Mouse (Mus musculus): Measurements from ENCODE around the gene Dpp6. TPM values are rescaled to one million over a fixed set of nuclear protein-coding genes. Genes with fewer than 3 reads are reported as not detected.

The Dpp6 gene
- polyA plus RNA-seq, 1 experiment = 0.01 TPM

DNA sequence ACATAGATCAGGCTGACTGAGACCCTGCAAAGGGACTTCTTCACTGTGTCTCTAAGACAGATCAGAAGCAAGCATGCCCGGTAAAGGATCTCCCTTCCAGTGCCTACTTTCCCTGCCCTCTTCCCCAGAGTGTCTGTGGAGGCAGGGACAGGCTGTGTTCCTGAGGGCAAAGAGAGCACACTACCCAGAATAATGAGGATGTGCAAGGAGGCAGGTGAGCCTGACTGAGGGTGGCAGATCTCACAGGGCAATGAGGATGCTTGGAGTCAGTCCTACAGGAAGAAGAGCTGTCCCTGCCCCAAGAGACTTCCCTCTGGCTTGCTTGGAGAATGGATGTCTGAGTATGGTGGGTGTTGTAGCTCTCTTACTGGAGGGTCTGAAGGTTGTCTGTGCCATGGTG lies 445.7 kb downstream of the Dpp6 start:
- Histone ChIP-seq H3K27me3 (ENCODE audit: control insufficient read depth, insufficient read depth, insufficient read length) (no peaks in the 10 kb centered on the region), H3K36me3 (ENCODE audit: control insufficient read depth, insufficient read depth) (no peaks in the 10 kb centered on the region), H3ac (ENCODE audit: control insufficient read depth, insufficient read length, low read depth) (no peak overlapping the region), H3K4me3 (ENCODE audit: insufficient read depth, poor library complexity, severe bottlenecking) (no peak overlapping the region), H3K79me2 (ENCODE audit: control insufficient read depth, insufficient read depth) (no peaks in the 10 kb centered on the region), H3K79me3 (ENCODE audit: low read depth) (no peaks in the 10 kb centered on the region)
- TF ChIP-seq CEBPB (IDR thresholded peaks at IDR 0.05; ENCODE audit: low read depth) = no peak
- TF ChIP-seq FOSL1 (IDR thresholded peaks at IDR 0.05; ENCODE audit: insufficient read depth, low read length, poor library complexity, severe bottlenecking) = no peak
- no peak for TF ChIP-seq USF1 (IDR thresholded peaks at IDR 0.05; ENCODE audit: low read depth)
- no peak for TF ChIP-seq CTCF (IDR thresholded peaks at IDR 0.05; ENCODE audit: control insufficient read depth, insufficient read depth, insufficient read length)
- no peak for TF ChIP-seq MAX (IDR thresholded peaks at IDR 0.05)
- TF ChIP-seq MYOD1 (IDR thresholded peaks at IDR 0.05; ENCODE audit: control insufficient read depth, insufficient read length, low read depth) = no peak
- TF ChIP-seq MYOG (IDR thresholded peaks at IDR 0.05; ENCODE audit: control insufficient read depth, extremely low read depth, insufficient read length) = no peak

DNA sequence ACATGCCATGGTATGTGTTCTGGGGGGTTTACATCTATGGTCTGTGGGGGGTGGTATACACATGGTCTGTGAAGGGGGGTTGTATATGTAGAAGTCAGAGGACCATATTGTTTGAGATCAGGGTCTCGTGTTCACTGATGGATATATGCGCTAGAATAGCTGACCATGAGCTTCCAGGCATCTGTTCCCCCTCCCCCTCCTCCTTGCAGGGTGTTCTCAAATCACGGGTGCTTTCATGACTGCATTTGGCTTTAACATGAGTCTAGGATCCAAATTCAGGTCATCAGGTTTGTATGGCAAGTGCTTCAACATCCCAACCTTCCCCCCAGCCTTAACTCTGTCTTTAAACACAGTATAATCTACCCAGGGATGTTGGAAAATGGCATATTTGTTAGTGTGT lies 448.3 kb downstream of the Dpp6 start:
- Histone ChIP-seq H3K79me3 (ENCODE audit: low read depth) (no peaks in the 10 kb centered on the region), H3K79me2 (ENCODE audit: control insufficient read depth, insufficient read depth) (no peaks in the 10 kb centered on the region), H3K36me3 (ENCODE audit: control insufficient read depth, insufficient read depth) (no peaks in the 10 kb centered on the region), H3K4me3 (ENCODE audit: insufficient read depth, poor library complexity, severe bottlenecking) (no peak overlapping the region), H3ac (ENCODE audit: control insufficient read depth, insufficient read length, low read depth) (no peak overlapping the region), H3K27me3 (ENCODE audit: control insufficient read depth, insufficient read depth, insufficient read length) (no peaks in the 10 kb centered on the region)
- no peak for TF ChIP-seq MAX (IDR thresholded peaks at IDR 0.05)
- no peak for TF ChIP-seq USF1 (IDR thresholded peaks at IDR 0.05; ENCODE audit: low read depth)

DNA sequence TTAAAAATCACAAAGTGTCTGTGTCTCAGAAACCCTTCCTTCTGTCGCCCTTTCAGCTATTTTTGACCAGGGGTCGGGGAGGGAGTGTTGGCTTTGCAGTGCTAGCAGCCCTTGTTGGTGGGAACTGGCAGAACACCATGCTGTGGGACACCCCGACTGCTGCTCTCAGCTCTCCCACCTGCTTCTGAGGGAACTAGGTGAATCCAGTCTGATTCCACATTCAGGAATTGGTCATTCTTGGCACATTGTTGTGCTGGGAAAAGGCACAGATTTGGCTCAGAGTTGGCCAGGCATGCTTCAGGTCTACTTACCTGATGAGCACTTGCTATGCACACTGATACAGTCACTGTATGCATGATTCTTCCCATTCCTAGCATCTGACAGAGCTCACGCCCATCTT lies 454.3 kb downstream of the Dpp6 start:
- H3K79me2 ChIP-seq (ENCODE audit: control insufficient read depth, insufficient read depth) = no peaks in the 10 kb centered on the region
- H3K36me3 ChIP-seq (ENCODE audit: control insufficient read depth, insufficient read depth) = no peaks in the 10 kb centered on the region
- no peaks in the 10 kb centered on the region for H3K79me3 ChIP-seq (ENCODE audit: low read depth)
- no peak for TF ChIP-seq MYOG (IDR thresholded peaks at IDR 0.05; ENCODE audit: control insufficient read depth, extremely low read depth, insufficient read length)
- no peak for TF ChIP-seq MAX (IDR thresholded peaks at IDR 0.05)
- TF ChIP-seq MYOD1 (IDR thresholded peaks at IDR 0.05; ENCODE audit: control insufficient read depth, insufficient read length, low read depth) = no peak
- no peak for TF ChIP-seq CTCF (IDR thresholded peaks at IDR 0.05; ENCODE audit: control insufficient read depth, insufficient read depth, insufficient read length)
- no peak for TF ChIP-seq USF1 (IDR thresholded peaks at IDR 0.05; ENCODE audit: low read depth)
- TF ChIP-seq CEBPB (IDR thresholded peaks at IDR 0.05; ENCODE audit: low read depth) = no peak
- no peak for TF ChIP-seq FOSL1 (IDR thresholded peaks at IDR 0.05; ENCODE audit: insufficient read depth, low read length, poor library complexity, severe bottlenecking)
- H3K4me3 ChIP-seq (ENCODE audit: insufficient read depth, poor library complexity, severe bottlenecking) = no peak overlapping the region
- no peaks in the 10 kb centered on the region for H3K27me3 ChIP-seq (ENCODE audit: control insufficient read depth, insufficient read depth, insufficient read length)
- H3ac ChIP-seq (ENCODE audit: control insufficient read depth, insufficient read length, low read depth) = no peak overlapping the region

DNA sequence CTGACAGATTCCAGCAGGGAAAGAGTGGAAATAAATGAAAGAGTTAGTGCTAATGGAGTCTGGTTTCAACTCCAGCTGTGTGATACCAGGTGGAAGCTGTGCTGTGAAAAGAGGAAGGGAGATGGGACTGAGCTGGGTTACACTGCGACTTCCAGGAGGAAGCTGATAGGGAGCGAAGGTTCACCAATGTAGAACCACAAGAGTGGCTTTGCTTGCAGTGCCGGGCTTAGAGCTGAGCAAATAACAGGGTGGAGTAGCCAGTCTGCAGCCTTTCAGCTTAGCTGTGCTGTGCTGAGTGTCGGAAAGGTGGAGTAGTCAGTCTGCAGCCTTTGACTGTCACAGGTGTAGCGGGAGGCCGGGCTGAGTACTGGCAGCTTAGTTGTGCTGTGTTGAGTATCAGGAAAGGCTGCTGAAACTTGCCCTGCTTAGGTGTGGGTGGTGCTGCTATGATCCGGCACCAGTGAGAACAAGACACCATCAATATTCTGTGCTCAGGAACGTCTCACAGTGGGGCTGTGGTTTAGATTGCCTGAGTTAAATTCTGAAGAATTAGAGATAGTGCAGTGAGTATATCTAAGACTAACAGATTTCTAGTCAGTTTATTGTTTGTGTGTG lies 457.9 kb downstream of the Dpp6 start:
- Histone ChIP-seq H3ac (ENCODE audit: control insufficient read depth, insufficient read length, low read depth) (no peak overlapping the region), H3K79me2 (ENCODE audit: control insufficient read depth, insufficient read depth) (no peaks in the 10 kb centered on the region), H3K27me3 (ENCODE audit: control insufficient read depth, insufficient read depth, insufficient read length) (no peaks in the 10 kb centered on the region), H3K36me3 (ENCODE audit: control insufficient read depth, insufficient read depth) (no peaks in the 10 kb centered on the region), H3K4me3 (ENCODE audit: insufficient read depth, poor library complexity, severe bottlenecking) (no peak overlapping the region), H3K79me3 (ENCODE audit: low read depth) (no peaks in the 10 kb centered on the region)
- no peak for TF ChIP-seq CTCF (IDR thresholded peaks at IDR 0.05; ENCODE audit: control insufficient read depth, insufficient read depth, insufficient read length)
- no peak for TF ChIP-seq USF1 (IDR thresholded peaks at IDR 0.05; ENCODE audit: low read depth)
- TF ChIP-seq CEBPB (IDR thresholded peaks at IDR 0.05; ENCODE audit: low read depth) = no peak
- TF ChIP-seq MYOG (IDR thresholded peaks at IDR 0.05; ENCODE audit: control insufficient read depth, extremely low read depth, insufficient read length) = no peak
- no peak for TF ChIP-seq MYOD1 (IDR thresholded peaks at IDR 0.05; ENCODE audit: control insufficient read depth, insufficient read length, low read depth)
- no peak for TF ChIP-seq MAX (IDR thresholded peaks at IDR 0.05)
- TF ChIP-seq FOSL1 (IDR thresholded peaks at IDR 0.05; ENCODE audit: insufficient read depth, low read length, poor library complexity, severe bottlenecking) = no peak

DNA sequence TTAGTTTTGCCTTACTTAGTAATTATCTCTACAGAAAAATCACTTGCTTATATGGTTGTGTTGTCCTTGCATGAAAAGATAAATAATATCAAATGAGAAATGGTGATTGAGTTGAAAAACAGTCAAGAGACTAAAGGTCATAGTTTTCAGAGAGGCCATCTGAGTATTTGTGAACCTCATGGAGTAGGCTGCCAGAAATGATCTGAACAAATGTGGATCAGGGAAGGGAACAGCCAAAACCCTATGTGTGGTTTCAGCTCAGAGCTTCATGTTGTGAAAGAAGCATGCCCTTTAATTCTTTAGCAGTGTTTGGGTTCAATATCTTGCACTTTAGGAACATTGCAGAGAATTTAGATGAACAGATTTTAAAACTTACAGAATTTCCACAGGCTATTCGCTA lies 458.9 kb downstream of the Dpp6 start:
- no peaks in the 10 kb centered on the region for H3K36me3 ChIP-seq (ENCODE audit: control insufficient read depth, insufficient read depth)
- no peaks in the 10 kb centered on the region for H3K27me3 ChIP-seq (ENCODE audit: control insufficient read depth, insufficient read depth, insufficient read length)

DNA sequence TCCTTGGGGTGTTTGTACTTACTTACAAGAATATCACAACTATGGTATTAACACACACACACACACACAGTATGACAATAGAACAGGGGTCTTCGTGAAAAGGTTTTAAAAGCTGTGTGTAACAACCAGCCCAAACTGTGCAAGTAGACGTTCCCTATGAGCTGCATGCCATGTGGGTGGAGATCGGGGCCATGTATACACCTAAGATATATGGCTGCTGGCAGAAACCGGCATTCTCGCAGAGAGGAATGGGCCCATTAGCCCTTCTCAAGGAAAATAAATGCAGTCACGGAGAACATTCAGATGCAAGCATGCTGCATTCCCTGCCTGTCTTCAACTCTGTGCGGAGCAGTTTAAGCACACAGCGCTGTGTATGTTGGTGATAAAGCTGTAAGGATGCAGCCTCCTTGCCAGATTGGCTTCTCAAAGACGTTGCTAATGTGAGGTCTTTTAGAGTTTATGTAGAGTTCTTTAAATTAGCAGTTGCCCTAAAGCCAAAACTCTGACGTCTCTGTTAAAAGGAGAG lies 461.2 kb downstream of the Dpp6 start:
- H3K27me3 ChIP-seq (ENCODE audit: control insufficient read depth, insufficient read depth, insufficient read length) = no peaks in the 10 kb centered on the region
- H3K79me2 ChIP-seq (ENCODE audit: control insufficient read depth, insufficient read depth) = no peaks in the 10 kb centered on the region
- TF ChIP-seq USF1 (IDR thresholded peaks at IDR 0.05; ENCODE audit: low read depth) (no peak), MAX (IDR thresholded peaks at IDR 0.05) (no peak), MYOG (IDR thresholded peaks at IDR 0.05; ENCODE audit: control insufficient read depth, extremely low read depth, insufficient read length) (no peak), CTCF (IDR thresholded peaks at IDR 0.05; ENCODE audit: control insufficient read depth, insufficient read depth, insufficient read length) (no peak), CEBPB (IDR thresholded peaks at IDR 0.05; ENCODE audit: low read depth) (no peak), MYOD1 (IDR thresholded peaks at IDR 0.05; ENCODE audit: control insufficient read depth, insufficient read length, low read depth) (no peak), FOSL1 (IDR thresholded peaks at IDR 0.05; ENCODE audit: insufficient read depth, low read length, poor library complexity, severe bottlenecking) (no peak)
- no peaks in the 10 kb centered on the region for H3K36me3 ChIP-seq (ENCODE audit: control insufficient read depth, insufficient read depth)
- no peak overlapping the region for H3ac ChIP-seq (ENCODE audit: control insufficient read depth, insufficient read length, low read depth)
- no peaks in the 10 kb centered on the region for H3K79me3 ChIP-seq (ENCODE audit: low read depth)
- no peak overlapping the region for H3K4me3 ChIP-seq (ENCODE audit: insufficient read depth, poor library complexity, severe bottlenecking)

More for the DNA sequence above, 458.9 kb downstream of the Dpp6 start:
- Histone ChIP-seq H3ac (ENCODE audit: control insufficient read depth, insufficient read length, low read depth) (no peak overlapping the region), H3K79me2 (ENCODE audit: control insufficient read depth, insufficient read depth) (no peaks in the 10 kb centered on the region), H3K4me3 (ENCODE audit: insufficient read depth, poor library complexity, severe bottlenecking) (no peak overlapping the region), H3K79me3 (ENCODE audit: low read depth) (no peaks in the 10 kb centered on the region)
- no peak for TF ChIP-seq MYOG (IDR thresholded peaks at IDR 0.05; ENCODE audit: control insufficient read depth, extremely low read depth, insufficient read length)
- TF ChIP-seq CEBPB (IDR thresholded peaks at IDR 0.05; ENCODE audit: low read depth) = no peak
- TF ChIP-seq MYOD1 (IDR thresholded peaks at IDR 0.05; ENCODE audit: control insufficient read depth, insufficient read length, low read depth) = no peak
- TF ChIP-seq USF1 (IDR thresholded peaks at IDR 0.05; ENCODE audit: low read depth) = no peak
- TF ChIP-seq FOSL1 (IDR thresholded peaks at IDR 0.05; ENCODE audit: insufficient read depth, low read length, poor library complexity, severe bottlenecking) = no peak
- no peak for TF ChIP-seq MAX (IDR thresholded peaks at IDR 0.05)
- TF ChIP-seq CTCF (IDR thresholded peaks at IDR 0.05; ENCODE audit: control insufficient read depth, insufficient read depth, insufficient read length) = no peak

Data from C2C12 (cell line).